ENCODE assay signal across 8 mouse cellular contexts in genomic region chr2:32968024-32968614, GRCm38 (mm10). TPM values are rescaled to one million over a fixed set of nuclear protein-coding genes. Genes with fewer than 3 reads are reported as not detected.
DNase-seq lines count a peak whose midpoint lies in the region; ATAC-seq lines count a peak whose summit lies in the region.

No protein-coding gene starts in this region.

- no peaks in the 10 kb centered on the region for H3K27me3 ChIP-seq in lung, embryonic 16.5 days (ENCODE audit: control insufficient read depth, insufficient read depth, low read depth, low read length)
- H3K27me3 ChIP-seq in limb, embryonic 15.5 days: no peaks in the 10 kb centered on the region
- H3K27me3 ChIP-seq in stomach, embryonic 14.5 days (ENCODE audit: control insufficient read depth, insufficient read depth, low read length): no peaks in the 10 kb centered on the region

- peaks cover 16% of the 10 kb centered on the region for H3K36me3 ChIP-seq in lung, embryonic 16.5 days (ENCODE audit: control insufficient read depth, insufficient read depth, low read length)
- peaks cover 28% of the 10 kb centered on the region for H3K36me3 ChIP-seq in limb, embryonic 15.5 days
- peaks cover 22% of the 10 kb centered on the region for H3K36me3 ChIP-seq in stomach, embryonic 14.5 days (ENCODE audit: control insufficient read depth, insufficient read depth, low read length)

- H3K9me3 ChIP-seq in lung, embryonic 16.5 days (ENCODE audit: control insufficient read depth, low read length): no peaks in the 10 kb centered on the region
- H3K9me3 ChIP-seq in limb, embryonic 15.5 days: no peaks in the 10 kb centered on the region
- no peaks in the 10 kb centered on the region for H3K9me3 ChIP-seq in stomach, embryonic 14.5 days (ENCODE audit: control insufficient read depth, low read depth, low read length)

- no peak overlapping the region for H3K27ac ChIP-seq in lung, embryonic 16.5 days (ENCODE audit: low read length)
- H3K27ac ChIP-seq in limb, embryonic 15.5 days: peak overlapping the region; percentile 98; the same call in 1 of the 2 replicates
- H3K27ac ChIP-seq in stomach, embryonic 14.5 days (ENCODE audit: low read length): no peak overlapping the region

- no peak overlapping the region; the same call in 1 of the 2 replicates for H3K4me3 ChIP-seq in lung, embryonic 16.5 days (ENCODE audit: low read length)
- peak overlapping the region; percentile 60; the same call in 1 of the 2 replicates for H3K4me3 ChIP-seq in limb, embryonic 15.5 days
- H3K4me3 ChIP-seq in stomach, embryonic 14.5 days (ENCODE audit: low read depth, low read length): 0 out of 2 replicates have a peak overlapping the region, but pooled peaks have one; percentile 66

- peak overlapping the region; percentile 90 for H3K9ac ChIP-seq in lung, embryonic 16.5 days (ENCODE audit: low read length)
- H3K9ac ChIP-seq in limb, embryonic 15.5 days: 0 out of 2 replicates have a peak overlapping the region, but pooled peaks have one; percentile 80
- no peak overlapping the region for H3K9ac ChIP-seq in stomach, embryonic 14.5 days (replicated peaks; ENCODE audit: low read depth, low read length)

- H3K4me1 ChIP-seq in lung, embryonic 16.5 days (replicated peaks; ENCODE audit: control insufficient read depth, insufficient read depth, low read length): peaks cover 27% of the 10 kb centered on the region
- peaks cover 35% of the 10 kb centered on the region for H3K4me1 ChIP-seq in limb, embryonic 15.5 days
- H3K4me1 ChIP-seq in stomach, embryonic 14.5 days (ENCODE audit: control insufficient read depth, insufficient read depth, low read length): peaks cover 6% of the 10 kb centered on the region; the same call in 1 of the 2 replicates

- intact Hi-C loops in left cerebral cortex, postnatal 14 days (cut with DNase I): no loop called here

- peak; percentile 64 for DNase-seq in cerebellum, adult 9-11 months
- DNase-seq in cerebellum, postnatal 4 days (ENCODE audit: low spot score in 2 of 2): no peak
- no peak for DNase-seq in lung, postnatal 4 days
- DNase-seq in spleen, adult 12 weeks (ENCODE audit: low spot score): no peak
- DNase-seq in left cerebral cortex, postnatal 14 days (ENCODE audit: low spot score in 2 of 2): no peak

- no peak for ATAC-seq in lung, embryonic 16.5 days (ENCODE audit: low read depth)
- ATAC-seq in limb, embryonic 15.5 days (ENCODE audit: insufficient number of reproducible peaks, low FRiP score, low TSS enrichment, low read depth): no peak
- no peak for ATAC-seq in stomach, embryonic 14.5 days (ENCODE audit: insufficient number of reproducible peaks, insufficient read depth, low FRiP score, low read depth)

- H3K4me2 ChIP-seq in lung, embryonic 16.5 days (ENCODE audit: low read depth, low read length): peak overlapping the region; percentile 77; the same call in 1 of the 2 replicates
- peak overlapping the region; percentile 90; the same call in 1 of the 2 replicates for H3K4me2 ChIP-seq in limb, embryonic 15.5 days
- peak overlapping the region; percentile 92; the same call in 1 of the 2 replicates for H3K4me2 ChIP-seq in stomach, embryonic 14.5 days (replicated peaks; ENCODE audit: low read depth, low read length)

- 73% methylated on average over 9 of the region's 9 CpGs for WGBS in lung, embryonic 16.5 days
- WGBS in limb, embryonic 15.5 days: 83% methylated on average over 9 of the region's 9 CpGs
- WGBS in stomach, embryonic 14.5 days: 81% methylated on average over 9 of the region's 9 CpGs

RNA-seq across cellular contexts. Expression of gene Lrsam1, which starts 6.7 kb away (rescaled TPM):
- polyA plus RNA-seq in lung, embryonic 16.5 days (2015; fragmentation: Nextera tagmentation; extraction: Ambion mirVana): 9.3 and 10.6 TPM in 2 replicates
- polyA plus RNA-seq in limb, embryonic 15.5 days (2015; fragmentation: Nextera tagmentation; extraction: Ambion mirVana): 11.3 and 12.0 TPM in 2 replicates
- 7.8 and 8.8 TPM in 2 replicates for polyA plus RNA-seq in stomach, embryonic 14.5 days (2014; fragmentation: Nextera tagmentation; extraction: Ambion mirVana)
- total RNA-seq in left cerebral cortex, postnatal 14 days (2021): 10 to 100 TPM; 31.1 to 40.6 TPM

RNA-seq across cellular contexts. Expression of gene Rpl12, which starts 6.8 kb away (rescaled TPM):
- 145 and 151 TPM in 2 replicates for polyA plus RNA-seq in lung, embryonic 16.5 days (2015; fragmentation: Nextera tagmentation; extraction: Ambion mirVana)
- 154 and 176 TPM in 2 replicates for polyA plus RNA-seq in limb, embryonic 15.5 days (2015; fragmentation: Nextera tagmentation; extraction: Ambion mirVana)
- 232 and 269 TPM in 2 replicates for polyA plus RNA-seq in stomach, embryonic 14.5 days (2014; fragmentation: Nextera tagmentation; extraction: Ambion mirVana)
- total RNA-seq in left cerebral cortex, postnatal 14 days (2021): 100 to 1,000 TPM; 117 to 120 TPM

RNA-seq across cellular contexts. Expression of gene Slc2a8, which starts 13.8 kb away (rescaled TPM):
- polyA plus RNA-seq in lung, embryonic 16.5 days (2015; fragmentation: Nextera tagmentation; extraction: Ambion mirVana): 19.2 and 20.6 TPM in 2 replicates
- 22.1 and 22.4 TPM in 2 replicates for polyA plus RNA-seq in limb, embryonic 15.5 days (2015; fragmentation: Nextera tagmentation; extraction: Ambion mirVana)
- polyA plus RNA-seq in stomach, embryonic 14.5 days (2014; fragmentation: Nextera tagmentation; extraction: Ambion mirVana): 12.1 and 14.0 TPM in 2 replicates
- total RNA-seq in left cerebral cortex, postnatal 14 days (2021): 10 to 100 TPM; 25.0 to 27.4 TPM
